Mouse (Mus musculus) gastrocnemius, postnatal 14 days (tissue): ENCODE measurements around the gene Nlgn3. TPM values are rescaled to one million over a fixed set of nuclear protein-coding genes. Genes with fewer than 3 reads are reported as not detected.

Experiments used
- DNase-seq: peaks from one replicate; pipeline ENCODE4 v3.0.0; 2021; ENCODE audit warnings: mixed read lengths
- intact Hi-C: fragments of 180-260 bp; cut with DNase I; formaldehyde crosslinking; loops from one replicate; pipeline ENCODE4 v1.15.1; 2025; ENCODE audit warnings: low total_unique reads
- total RNA-seq, 2 experiments: library from RNA; stranded (reverse); gene quantifications; 2 replicates each; pipeline ENCODE4 v1.2.3; 2021

Gene Nlgn3
- total RNA-seq, 2 experiments from 2014 or later, result 0.18 to 0.66 TPM

DNA sequence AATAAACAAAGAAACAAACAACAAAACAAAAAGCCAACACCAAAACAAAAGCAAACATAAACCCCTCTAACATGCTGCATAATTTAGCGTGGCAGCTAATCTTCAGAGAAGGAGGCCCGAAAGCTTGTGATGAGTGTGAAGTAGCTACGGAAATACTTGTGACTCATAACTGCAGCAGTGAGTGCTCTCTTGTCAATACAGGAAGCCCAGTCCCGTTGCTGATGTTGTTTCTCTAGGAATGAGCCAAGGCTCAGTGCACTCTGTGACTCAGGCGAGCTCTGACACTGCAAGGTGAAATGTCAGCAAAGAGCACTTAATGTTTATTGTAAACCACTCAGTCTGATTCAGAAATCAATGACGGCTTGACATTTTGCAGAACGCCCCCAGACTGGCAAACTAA, 70.0 kb downstream of the Nlgn3 start:
- no peak for DNase-seq
- intact Hi-C loops, result no loop called here

DNA sequence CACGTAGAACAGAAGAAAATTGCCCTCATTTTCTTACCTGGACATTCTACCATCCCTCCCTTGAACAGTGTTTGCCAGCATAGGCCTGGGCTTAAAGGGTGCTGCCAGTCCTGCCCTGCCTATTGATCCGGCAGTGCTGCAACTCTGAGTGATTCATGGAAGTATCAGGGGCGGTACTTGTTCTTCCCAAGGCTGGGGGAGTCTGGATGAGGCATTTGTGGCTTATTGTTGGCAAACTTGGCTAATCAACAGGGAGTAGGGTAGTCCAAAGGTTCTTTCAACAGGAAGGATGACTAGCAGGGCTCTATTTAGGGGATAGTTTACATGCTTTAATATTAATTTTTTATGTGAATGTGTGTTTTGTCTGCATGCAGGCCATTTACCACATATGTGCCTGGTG, 71.6 kb downstream of the Nlgn3 start:
- DNase-seq, result no peak
- intact Hi-C loops, result no loop called here

DNA sequence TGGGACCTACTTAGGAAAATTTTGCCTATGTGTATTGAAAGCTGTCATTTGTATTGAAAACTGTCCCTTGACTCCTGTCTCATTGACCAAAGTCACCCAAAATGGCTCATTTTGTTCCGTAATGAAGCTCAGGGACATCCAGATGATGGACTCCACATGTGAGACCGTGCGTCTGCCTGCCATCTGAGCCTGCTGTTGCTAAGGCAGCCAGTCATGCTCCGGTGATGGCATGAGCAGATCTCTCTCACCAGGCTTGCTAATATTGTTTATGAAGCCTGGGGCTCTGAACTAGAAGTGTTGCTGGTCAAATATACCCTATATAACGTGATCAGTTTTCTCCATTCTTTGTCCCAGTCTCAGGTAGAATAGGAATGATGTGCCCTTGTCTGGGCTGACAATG, 74.0 kb downstream of the Nlgn3 start:
- DNase-seq, result no peak
- intact Hi-C loops, result no loop called here

Other genes starting within 250 kb of the Nlgn3 start
- not detected for gene Tex11, start 239.5 kb upstream of the Nlgn3 start, total RNA-seq
- under 1 TPM in 1 of 2 experiments, not detected in 1; 0.09 TPM for gene Slc7a3, start 213.1 kb upstream of the Nlgn3 start, total RNA-seq
- 10 to 100 TPM; 37.3 to 41.3 TPM for gene Snx12, start 76.6 kb upstream of the Nlgn3 start, total RNA-seq
- gene Foxo4, start 44.6 kb upstream of the Nlgn3 start, total RNA-seq, result 10 to 100 TPM; 42.1 to 50.3 TPM
- not detected for gene Gm614, start 35.2 kb upstream of the Nlgn3 start, total RNA-seq
- 1 to 10 TPM; 5.2 to 7.1 TPM for gene Il2rg, start 30.9 kb upstream of the Nlgn3 start, total RNA-seq
- gene Gm20489, start 30.1 kb upstream of the Nlgn3 start, total RNA-seq, result not detected
- 10 to 100 TPM; 15.0 to 19.7 TPM for gene Med12, start 25.1 kb upstream of the Nlgn3 start, total RNA-seq
- gene Gjb1, start 77.2 kb downstream of the Nlgn3 start, total RNA-seq, result 1 to 10 TPM in 1 of 2 experiments, under 1 TPM in 1; 0.38 to 2.5 TPM
- gene Zmym3, start 121.7 kb downstream of the Nlgn3 start, total RNA-seq, result 1 to 10 TPM; 8.6 to 8.8 TPM
- 10 to 100 TPM; 63.1 to 68.9 TPM for gene Nono, start 130.2 kb downstream of the Nlgn3 start, total RNA-seq
- gene Itgb1bp2, start 149.9 kb downstream of the Nlgn3 start, total RNA-seq, result 100 to 1,000 TPM; 459 to 479 TPM
- 1 to 10 TPM; 7.9 to 8.5 TPM for gene Taf1, start 233.6 kb downstream of the Nlgn3 start, total RNA-seq